Mouse (Mus musculus): ENCODE measurements around the gene Ncor2. TPM values are rescaled to one million over a fixed set of nuclear protein-coding genes. Genes with fewer than 3 reads are reported as not detected.

Ncor2 gene
- polyA plus RNA-seq, 1 experiment from 2014 or later = 11.1 TPM

GRCm38 (mm10) chr5:125153201-125153816 lies 25.7 kb downstream of the Ncor2 start:
- no peaks in the 10 kb centered on the region for H3K9me3 ChIP-seq (ENCODE audit: control insufficient read depth, low read length)
- no peak overlapping the region for H3K4me3 ChIP-seq (ENCODE audit: low read depth, low read length)
- no peak for TF ChIP-seq EP300 (optimal IDR thresholded peaks at IDR 0.05)
- TF ChIP-seq CTCF (IDR thresholded peaks at IDR 0.05; ENCODE audit: low read depth) = peak; percentile 51
- no peaks in the 10 kb centered on the region for H3K36me3 ChIP-seq (ENCODE audit: control insufficient read depth, insufficient read depth, low read length)
- H3K4me2 ChIP-seq (replicated peaks; ENCODE audit: low read depth) = no peak overlapping the region
- no peaks in the 10 kb centered on the region for H3K27me3 ChIP-seq (ENCODE audit: control insufficient read depth, insufficient read depth, low read length)
- H3K4me1 ChIP-seq (replicated peaks; ENCODE audit: control insufficient read depth, insufficient read depth) = peaks cover 39% of the 10 kb centered on the region
- DNase-seq (ENCODE audit: low spot score) (no peak), ATAC-seq (ENCODE audit: low FRiP score, low TSS enrichment) (no peak)
- WGBS = 82% methylated on average over 11 of the region's 11 CpGs
- H3K9ac ChIP-seq (ENCODE audit: low read length) = no peak overlapping the region
- H3K27ac ChIP-seq (replicated peaks) = no peak overlapping the region

GRCm38 (mm10) chr5:125151872-125152534 lies 27.0 kb downstream of the Ncor2 start:
- peak; percentile 48 for ATAC-seq (ENCODE audit: low FRiP score, low TSS enrichment)
- no peaks in the 10 kb centered on the region for H3K36me3 ChIP-seq (ENCODE audit: control insufficient read depth, insufficient read depth, low read length)
- H3K4me1 ChIP-seq (replicated peaks; ENCODE audit: control insufficient read depth, insufficient read depth) = peaks cover 29% of the 10 kb centered on the region
- DNase-seq (ENCODE audit: low spot score) = peak; percentile 50
- no peak overlapping the region for H3K4me2 ChIP-seq (replicated peaks; ENCODE audit: low read depth)
- TF ChIP-seq EP300 (optimal IDR thresholded peaks at IDR 0.05) = no peak
- TF ChIP-seq CTCF (IDR thresholded peaks at IDR 0.05; ENCODE audit: low read depth) = no peak
- no peak overlapping the region for H3K4me3 ChIP-seq (ENCODE audit: low read depth, low read length)
- no peak overlapping the region for H3K9ac ChIP-seq (ENCODE audit: low read length)
- H3K27me3 ChIP-seq (ENCODE audit: control insufficient read depth, insufficient read depth, low read length) = no peaks in the 10 kb centered on the region
- WGBS = 22% methylated on average over 17 of the region's 17 CpGs
- 0 out of 2 replicates have a peak overlapping the region, but pooled peaks have one; percentile 40 for H3K27ac ChIP-seq (replicated peaks)
- H3K9me3 ChIP-seq (ENCODE audit: control insufficient read depth, low read length) = no peaks in the 10 kb centered on the region

GRCm38 (mm10) chr5:125150951-125151564 lies 28.0 kb downstream of the Ncor2 start:
- Histone ChIP-seq H3K36me3 (ENCODE audit: control insufficient read depth, insufficient read depth, low read length) (no peaks in the 10 kb centered on the region), H3K4me2 (replicated peaks; ENCODE audit: low read depth) (no peak overlapping the region), H3K9ac (ENCODE audit: low read length) (no peak overlapping the region), H3K4me3 (ENCODE audit: low read depth, low read length) (no peak overlapping the region), H3K9me3 (ENCODE audit: control insufficient read depth, low read length) (no peaks in the 10 kb centered on the region), H3K4me1 (replicated peaks; ENCODE audit: control insufficient read depth, insufficient read depth) (peaks cover 25% of the 10 kb centered on the region), H3K27me3 (ENCODE audit: control insufficient read depth, insufficient read depth, low read length) (no peaks in the 10 kb centered on the region), H3K27ac (replicated peaks) (0 out of 2 replicates have a peak overlapping the region, but pooled peaks have one; percentile 40)
- TF ChIP-seq EP300 (optimal IDR thresholded peaks at IDR 0.05) (no peak), CTCF (IDR thresholded peaks at IDR 0.05; ENCODE audit: low read depth) (no peak)
- DNase-seq (ENCODE audit: low spot score) (no peak), ATAC-seq (ENCODE audit: low FRiP score, low TSS enrichment) (no peak)
- 39% methylated on average over 9 of the region's 10 CpGs for WGBS

- DNase-seq (ENCODE audit: low spot score) (no peak), ATAC-seq (ENCODE audit: low FRiP score, low TSS enrichment) (no peak)
- no peaks in the 10 kb centered on the region for H3K9me3 ChIP-seq (ENCODE audit: control insufficient read depth, low read length)
- H3K27ac ChIP-seq (replicated peaks) = peak overlapping the region; percentile 58
- WGBS = 58% methylated on average over 17 of the region's 17 CpGs
- peaks cover 24% of the 10 kb centered on the region for H3K4me1 ChIP-seq (replicated peaks; ENCODE audit: control insufficient read depth, insufficient read depth)
- no peaks in the 10 kb centered on the region for H3K27me3 ChIP-seq (ENCODE audit: control insufficient read depth, insufficient read depth, low read length)
- H3K4me2 ChIP-seq (replicated peaks; ENCODE audit: low read depth) = no peak overlapping the region
- no peak overlapping the region for H3K9ac ChIP-seq (ENCODE audit: low read length)
- H3K4me3 ChIP-seq (ENCODE audit: low read depth, low read length) = no peak overlapping the region
- no peaks in the 10 kb centered on the region for H3K36me3 ChIP-seq (ENCODE audit: control insufficient read depth, insufficient read depth, low read length)
- TF ChIP-seq EP300 (optimal IDR thresholded peaks at IDR 0.05) (no peak), CTCF (IDR thresholded peaks at IDR 0.05; ENCODE audit: low read depth) (no peak)
Observed at GRCm38 (mm10) chr5:125149142-125149541, 29.9 kb downstream of the Ncor2 start.

- Histone ChIP-seq H3K36me3 (ENCODE audit: control insufficient read depth, insufficient read depth, low read length) (no peaks in the 10 kb centered on the region), H3K4me3 (ENCODE audit: low read depth, low read length) (no peak overlapping the region), H3K9me3 (ENCODE audit: control insufficient read depth, low read length) (no peaks in the 10 kb centered on the region), H3K4me1 (replicated peaks; ENCODE audit: control insufficient read depth, insufficient read depth) (peaks cover 22% of the 10 kb centered on the region), H3K4me2 (replicated peaks; ENCODE audit: low read depth) (no peak overlapping the region), H3K9ac (ENCODE audit: low read length) (no peak overlapping the region), H3K27me3 (ENCODE audit: control insufficient read depth, insufficient read depth, low read length) (no peaks in the 10 kb centered on the region), H3K27ac (replicated peaks) (peak overlapping the region; percentile 58)
- ATAC-seq (ENCODE audit: low FRiP score, low TSS enrichment) = peak; percentile 19; the same call in 1 of the 2 replicates
- 23% methylated on average over 5 of the region's 5 CpGs for WGBS
- no peak for DNase-seq (ENCODE audit: low spot score)
- TF ChIP-seq CTCF (IDR thresholded peaks at IDR 0.05; ENCODE audit: low read depth) (no peak), EP300 (optimal IDR thresholded peaks at IDR 0.05) (no peak)
Observed at GRCm38 (mm10) chr5:125148686-125149085, 30.3 kb downstream of the Ncor2 start.

- ATAC-seq (ENCODE audit: low FRiP score, low TSS enrichment) (no peak), DNase-seq (ENCODE audit: low spot score) (no peak)
- Histone ChIP-seq H3K27ac (replicated peaks) (peak overlapping the region; percentile 58), H3K4me2 (replicated peaks; ENCODE audit: low read depth) (no peak overlapping the region), H3K27me3 (ENCODE audit: control insufficient read depth, insufficient read depth, low read length) (no peaks in the 10 kb centered on the region), H3K4me1 (replicated peaks; ENCODE audit: control insufficient read depth, insufficient read depth) (peaks cover 22% of the 10 kb centered on the region), H3K36me3 (ENCODE audit: control insufficient read depth, insufficient read depth, low read length) (no peaks in the 10 kb centered on the region), H3K4me3 (ENCODE audit: low read depth, low read length) (no peak overlapping the region), H3K9me3 (ENCODE audit: control insufficient read depth, low read length) (no peaks in the 10 kb centered on the region), H3K9ac (ENCODE audit: low read length) (no peak overlapping the region)
- TF ChIP-seq CTCF (IDR thresholded peaks at IDR 0.05; ENCODE audit: low read depth) = peak; percentile 41
- TF ChIP-seq EP300 (optimal IDR thresholded peaks at IDR 0.05) = no peak
- 53% methylated on average over 10 of the region's 10 CpGs for WGBS
Observed at GRCm38 (mm10) chr5:125148173-125148572, 30.8 kb downstream of the Ncor2 start.
